Mouse (Mus musculus) MEL (cell line): ENCODE measurements at regions not wholly inside any gene's neighbourhood (a gene's known extent, or its start where the extent isn't known, plus 50 kb on each side); places are given as distances from the start of the nearest gene placed in this dataset.

Experiments
- DNase-seq: peaks from one replicate; pipeline ENCODE4 v3.0.0; 2011; ENCODE audit warnings: low read depth, low spot score
- H3K27ac ChIP-seq: 2 replicates; pipeline ENCODE4 v1.5.1; 2012; ENCODE audit warnings: low read depth, mild to moderate bottlenecking, control low read depth, low read length, moderate library complexity; ENCODE audit not compliant: control insufficient read depth
- H3K27me3 ChIP-seq, 2 experiments: fragments of 150-350 bp in 1 of 2; sonication (generic) in 1 of 2; 2 replicates each; pipeline ENCODE4 v1.6.1; 2012; ENCODE audit warnings: low read length in 2 of 2, mild to moderate bottlenecking in 2 of 2, improper control_type of control experiment in 1 of 2, moderate library complexity in 1 of 2; ENCODE audit not compliant: insufficient read depth in 2 of 2, control insufficient read depth in 1 of 2
- H3K36me3 ChIP-seq, 2 experiments: 2 replicates each; pipeline ENCODE4 v1.6.1; 2012 to 2014; ENCODE audit warnings: low read length in 2 of 2, improper control_type of control experiment in 1 of 2, inconsistent platforms in 1 of 2, mild to moderate bottlenecking in 1 of 2; ENCODE audit not compliant: insufficient read depth in 2 of 2, control insufficient read depth in 1 of 2
- H3K4me1 ChIP-seq, 2 experiments: fragments of 150-350 bp in 1 of 2; sonication (generic) in 1 of 2; 2 replicates each; pipeline ENCODE4 v1.6.1; 2012; ENCODE audit warnings: low read length in 2 of 2, improper control_type of control experiment in 1 of 2, mild to moderate bottlenecking in 1 of 2; ENCODE audit not compliant: insufficient read depth in 2 of 2, control insufficient read depth in 1 of 2
- H3K4me3 ChIP-seq, 2 experiments: fragments of 150-350 bp in 1 of 2; sonication (generic) in 1 of 2; 2 replicates each; pipeline ENCODE4 v1.5.1; 2012; ENCODE audit warnings: low read depth in 2 of 2, low read length in 2 of 2, mild to moderate bottlenecking in 2 of 2, moderate library complexity in 2 of 2, control low read depth in 1 of 2, improper control_type of control experiment in 1 of 2; ENCODE audit not compliant: control insufficient read depth in 1 of 2, insufficient read depth in 1 of 2
- H3K79me2 ChIP-seq: 2 replicates; pipeline ENCODE4 v1.6.1; 2012; ENCODE audit warnings: mild to moderate bottlenecking, low read length, moderate library complexity; ENCODE audit not compliant: control insufficient read depth, poor library complexity, insufficient read depth
- H3K9ac ChIP-seq: 2 replicates; pipeline ENCODE4 v1.6.1; 2012; ENCODE audit warnings: low read depth, mild to moderate bottlenecking, control low read depth, low read length, moderate library complexity; ENCODE audit not compliant: control insufficient read depth, poor library complexity, severe bottlenecking
- H3K9me3 ChIP-seq: fragments of 150-350 bp; sonication (generic); replicated peaks from 2 replicates; pipeline ENCODE4 v1.6.1; 2012; ENCODE audit warnings: mild to moderate bottlenecking, low read length, improper control_type of control experiment, moderate library complexity; ENCODE audit not compliant: insufficient read depth
- BHLHE40 ChIP-seq: IDR thresholded peaks from 2 replicates; pipeline ENCODE4 v1.6.1; 2012; ENCODE audit warnings: low read depth, mild to moderate bottlenecking, inconsistent platforms, low read length, improper control_type of control experiment, borderline replicate concordance
- CHD2 ChIP-seq: IDR thresholded peaks from 2 replicates; pipeline ENCODE4 v1.6.1; 2011; ENCODE audit warnings: low read length, improper control_type of control experiment
- CTCF ChIP-seq, 3 experiments: IDR thresholded peaks in 2 of 3; conservative IDR thresholded peaks in 1 of 3; 2 replicates each; pipeline ENCODE4 v1.5.1; 2011 to 2012; ENCODE audit warnings: low read length in 3 of 3, low read depth in 2 of 3, mild to moderate bottlenecking in 2 of 3, improper control_type of control experiment in 1 of 3, inconsistent platforms in 1 of 3, mixed read lengths in 1 of 3, moderate library complexity in 1 of 3; ENCODE audit not compliant: control insufficient read depth in 1 of 3, insufficient read depth in 1 of 3, poor library complexity in 1 of 3, severe bottlenecking in 1 of 3
- E2F4 ChIP-seq: IDR thresholded peaks from 2 replicates; pipeline ENCODE4 v1.6.1; 2011; ENCODE audit warnings: low read depth, low read length, improper control_type of control experiment, borderline replicate concordance
- ELF1 ChIP-seq: IDR thresholded peaks from 2 replicates; pipeline ENCODE4 v1.6.1; 2014; ENCODE audit warnings: low read depth, mild to moderate bottlenecking, inconsistent platforms, low read length, improper control_type of control experiment, moderate library complexity
- EP300 ChIP-seq, 2 experiments: IDR thresholded peaks; 2 replicates each; pipeline ENCODE4 v1.6.1; 2011; ENCODE audit warnings: improper control_type of control experiment in 2 of 2, low read length in 2 of 2, low read depth in 1 of 2, mild to moderate bottlenecking in 1 of 2
- GABPA ChIP-seq: IDR thresholded peaks from 2 replicates; pipeline ENCODE4 v1.6.1; 2012; ENCODE audit warnings: low read depth, mild to moderate bottlenecking, inconsistent platforms, low read length, improper control_type of control experiment, moderate library complexity
- HCFC1 ChIP-seq: IDR thresholded peaks from 2 replicates; pipeline ENCODE4 v1.6.1; 2012; ENCODE audit warnings: low read depth, mild to moderate bottlenecking, inconsistent platforms, low read length, improper control_type of control experiment, moderate library complexity
- JUND ChIP-seq: IDR thresholded peaks from 2 replicates; pipeline ENCODE4 v1.6.1; 2011; ENCODE audit warnings: low read depth, mild to moderate bottlenecking, improper control_type of control experiment, low read length
- MAFK ChIP-seq: IDR thresholded peaks from 2 replicates; pipeline ENCODE4 v1.6.1; 2011; ENCODE audit warnings: low read depth, mild to moderate bottlenecking, low read length, improper control_type of control experiment, borderline replicate concordance
- MAZ ChIP-seq: IDR thresholded peaks from 2 replicates; pipeline ENCODE4 v1.6.1; 2012; ENCODE audit warnings: low read depth, mild to moderate bottlenecking, inconsistent platforms, low read length, improper control_type of control experiment
- MXI1 ChIP-seq: IDR thresholded peaks from 2 replicates; pipeline ENCODE4 v1.6.1; 2011; ENCODE audit warnings: mild to moderate bottlenecking, low read depth, low read length, improper control_type of control experiment
- MYC ChIP-seq: IDR thresholded peaks from 2 replicates; pipeline ENCODE4 v1.6.1; 2011; ENCODE audit warnings: low read depth, mild to moderate bottlenecking, low read length, improper control_type of control experiment, moderate library complexity
- NELFE ChIP-seq: IDR thresholded peaks from 2 replicates; pipeline ENCODE4 v1.6.1; 2011; ENCODE audit warnings: low read depth, low read length, improper control_type of control experiment
- NRF1 ChIP-seq: IDR thresholded peaks from 2 replicates; pipeline ENCODE4 v1.6.1; 2014; ENCODE audit warnings: low read depth, mild to moderate bottlenecking, inconsistent platforms, low read length, improper control_type of control experiment, moderate library complexity; ENCODE audit not compliant: poor library complexity, insufficient read depth, severe bottlenecking
- POLR2A ChIP-seq, 2 experiments: IDR thresholded peaks; 2 replicates each; pipeline ENCODE4 v1.6.1; 2011 to 2012; ENCODE audit warnings: low read length in 2 of 2, mild to moderate bottlenecking in 2 of 2, control low read depth in 1 of 2, improper control_type of control experiment in 1 of 2, low read depth in 1 of 2, moderate library complexity in 1 of 2; ENCODE audit not compliant: control insufficient read depth in 1 of 2, insufficient read depth in 1 of 2, poor library complexity in 1 of 2
- POLR2AphosphoS2 ChIP-seq: IDR thresholded peaks from 2 replicates; pipeline ENCODE4 v1.6.1; 2011; ENCODE audit warnings: low read length, improper control_type of control experiment
- POLR2AphosphoS5 ChIP-seq: IDR thresholded peaks from 2 replicates; pipeline ENCODE4 v1.6.1; 2012; ENCODE audit warnings: low read depth, borderline replicate concordance, mild to moderate bottlenecking, inconsistent platforms, low read length, moderate library complexity, mixed read lengths
- RCOR1 ChIP-seq: IDR thresholded peaks from 2 replicates; pipeline ENCODE4 v1.6.1; 2012; ENCODE audit warnings: low read depth, mild to moderate bottlenecking, inconsistent platforms, low read length, improper control_type of control experiment
- SIN3A ChIP-seq: IDR thresholded peaks from 2 replicates; pipeline ENCODE4 v1.6.1; 2012; ENCODE audit warnings: low read length, improper control_type of control experiment, inconsistent platforms
- TAL1 ChIP-seq: IDR thresholded peaks from 2 replicates; pipeline ENCODE4 v1.6.1; 2012; ENCODE audit warnings: mild to moderate bottlenecking, inconsistent platforms, low read length, moderate library complexity, mixed read lengths
- TBP ChIP-seq: IDR thresholded peaks from 2 replicates; pipeline ENCODE4 v1.8.0; 2011; ENCODE audit warnings: low read depth, low read length, improper control_type of control experiment
- TCF12 ChIP-seq: IDR thresholded peaks from 2 replicates; pipeline ENCODE4 v1.6.1; 2014; ENCODE audit warnings: low read depth, mild to moderate bottlenecking, inconsistent platforms, low read length, improper control_type of control experiment, moderate library complexity
- USF1 ChIP-seq: IDR thresholded peaks from 2 replicates; pipeline ENCODE4 v1.6.1; 2014; ENCODE audit warnings: low read depth, mild to moderate bottlenecking, inconsistent platforms, low read length, improper control_type of control experiment, moderate library complexity
- USF2 ChIP-seq, 2 experiments: IDR thresholded peaks; 2 replicates each; pipeline ENCODE4 v1.6.1; 2011 to 2012; ENCODE audit warnings: improper control_type of control experiment in 2 of 2, low read length in 2 of 2, borderline replicate concordance in 1 of 2, inconsistent platforms in 1 of 2, low read depth in 1 of 2, mild to moderate bottlenecking in 1 of 2; ENCODE audit not compliant: insufficient read depth in 1 of 2
- ZC3H11A ChIP-seq: IDR thresholded peaks from 2 replicates; pipeline ENCODE4 v1.6.1; 2012; ENCODE audit warnings: low read depth, mild to moderate bottlenecking, inconsistent platforms, low read length, improper control_type of control experiment
- ZKSCAN1 ChIP-seq: IDR thresholded peaks from 2 replicates; pipeline ENCODE4 v1.6.1; 2012; ENCODE audit warnings: low read depth, mild to moderate bottlenecking, inconsistent platforms, low read length, improper control_type of control experiment, moderate library complexity
- ZNF384 ChIP-seq: IDR thresholded peaks from 2 replicates; pipeline ENCODE4 v1.6.1; 2012; ENCODE audit warnings: low read depth, mild to moderate bottlenecking, inconsistent platforms, low read length, improper control_type of control experiment

DNA sequence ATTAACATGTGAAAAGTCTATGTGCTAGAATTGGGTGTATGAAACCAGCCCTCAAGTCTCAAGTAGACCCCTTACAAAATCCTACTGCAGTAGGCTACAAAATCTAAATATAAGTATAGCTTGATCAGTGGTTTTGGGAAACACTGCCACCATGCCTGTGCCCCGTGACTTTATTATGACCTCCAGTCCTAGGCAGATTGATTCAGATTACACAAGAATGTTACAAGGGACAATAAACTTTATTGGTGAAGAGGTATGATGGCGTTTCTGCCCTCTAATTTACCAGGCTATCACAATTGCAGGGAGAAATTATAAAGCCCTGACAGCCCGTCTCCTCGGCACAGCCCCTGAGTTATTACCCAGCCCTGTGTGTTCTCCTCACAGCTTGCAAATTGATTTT lies 337.4 kb upstream of the Arglu1 start:
- H3K9me3 ChIP-seq = no peaks in the 10 kb centered on the region
- no peak overlapping the region for H3K9ac ChIP-seq
- no peak overlapping the region for H3K4me3 ChIP-seq
- H3K27ac ChIP-seq = no peak overlapping the region
- TF ChIP-seq CTCF (IDR thresholded peaks at IDR 0.05 in 2 of 3, conservative IDR thresholded peaks at IDR 0.05 in 1 of 3; ENCODE audit: control insufficient read depth in 1 of 3, insufficient read depth in 1 of 3, low read depth in 2 of 3, low read length in 3 of 3, poor library complexity in 1 of 3, severe bottlenecking in 1 of 3) = no peak
- no peak for TF ChIP-seq POLR2AphosphoS2
- TF ChIP-seq BHLHE40 = no peak
- TF ChIP-seq JUND = no peak
- no peak for TF ChIP-seq MYC
- no peak for TF ChIP-seq USF2 (IDR thresholded peaks at IDR 0.05; ENCODE audit: borderline replicate concordance in 1 of 2, insufficient read depth in 1 of 2, low read depth in 1 of 2, low read length in 2 of 2)
- TF ChIP-seq ELF1 = no peak
- no peak for TF ChIP-seq TAL1
- no peak for TF ChIP-seq EP300 (IDR thresholded peaks at IDR 0.05; ENCODE audit: low read depth in 1 of 2, low read length in 2 of 2)
- no peak for TF ChIP-seq NRF1
- TF ChIP-seq MXI1 = no peak
- no peak for TF ChIP-seq ZC3H11A
- no peak for TF ChIP-seq ZNF384
- no peak for TF ChIP-seq E2F4
- no peak for TF ChIP-seq POLR2AphosphoS5
- TF ChIP-seq GABPA = no peak
- no peaks in the 10 kb centered on the region for H3K79me2 ChIP-seq
- H3K27me3 ChIP-seq = no peaks in the 10 kb centered on the region
- no peak for DNase-seq
- H3K4me1 ChIP-seq = no peaks in the 10 kb centered on the region
- H3K36me3 ChIP-seq = no peaks in the 10 kb centered on the region

DNA sequence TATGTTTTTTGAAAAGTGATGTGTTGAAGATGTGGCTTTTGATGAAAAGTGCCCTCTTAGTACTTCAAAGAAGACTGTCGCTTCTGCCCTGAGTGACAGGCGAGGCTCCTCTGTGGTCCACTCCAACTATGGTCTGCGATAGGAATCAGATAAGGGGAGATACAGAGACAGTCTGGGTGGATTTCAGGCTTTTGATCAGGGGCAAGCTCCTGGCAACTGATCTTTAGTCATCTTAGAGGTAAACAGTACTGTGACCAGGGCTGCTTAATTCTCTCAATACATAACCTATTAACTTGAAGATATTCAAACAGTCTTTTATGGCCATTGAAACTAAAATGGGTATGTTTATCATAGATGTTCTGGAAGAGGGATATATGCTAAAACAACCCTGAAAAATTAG lies 335.6 kb upstream of the Arglu1 start:
- TF ChIP-seq MAZ (no peak), POLR2AphosphoS5 (no peak), RCOR1 (no peak), USF1 (no peak), ZC3H11A (no peak), NELFE (no peak), SIN3A (no peak), MAFK (no peak), POLR2A (IDR thresholded peaks at IDR 0.05; ENCODE audit: control insufficient read depth in 1 of 2, insufficient read depth in 1 of 2, low read depth in 1 of 2, low read length in 2 of 2, poor library complexity in 1 of 2) (no peak), MYC (no peak), TCF12 (no peak), ELF1 (no peak), HCFC1 (no peak), ZKSCAN1 (no peak), ZNF384 (no peak), TBP (no peak), JUND (no peak), CHD2 (no peak)
- H3K9ac ChIP-seq = no peak overlapping the region
- no peak overlapping the region for H3K4me3 ChIP-seq
- H3K4me1 ChIP-seq = no peaks in the 10 kb centered on the region
- H3K79me2 ChIP-seq = no peaks in the 10 kb centered on the region
- H3K9me3 ChIP-seq = no peaks in the 10 kb centered on the region
- H3K36me3 ChIP-seq = no peaks in the 10 kb centered on the region
- no peaks in the 10 kb centered on the region for H3K27me3 ChIP-seq
- H3K27ac ChIP-seq = no peak overlapping the region
- no peak for DNase-seq
